Mouse (Mus musculus) gastrocnemius, postnatal 14 days (tissue): ENCODE data around the gene Col4a5. TPM values are rescaled to one million over a fixed set of nuclear protein-coding genes. Genes with fewer than 3 reads are reported as not detected.
A peak's percentile ranks its signal among the peaks of the same experiment; 100 is the strongest.

Source experiments
- DNase-seq: peaks from one replicate; pipeline ENCODE4 v3.0.0; 2021; ENCODE audit warnings: mixed read lengths
- intact Hi-C: fragments of 180-260 bp; cut with DNase I; formaldehyde crosslinking; loops from one replicate; pipeline ENCODE4 v1.15.1; 2025; ENCODE audit warnings: low total_unique reads
- long read RNA-seq, 2 experiments: library from polyadenylated mRNA; stranded (forward); transcript quantifications; one replicate each; pipeline ENCODE4 v2.0.0; 2021
- total RNA-seq, 2 experiments: library from RNA; stranded (reverse); gene quantifications; 2 replicates each; pipeline ENCODE4 v1.2.3; 2021

Gene Col4a5
- total RNA-seq: 1 to 10 TPM; 3.3 to 4.9 TPM
- long read RNA-seq, experiment 1, partial matches to known transcripts: 0 of 1 reads
- long read RNA-seq, experiment 1, other reads (novel, unspliced or antisense): 1 of 1 reads
- long read RNA-seq, experiment 2: 0 reads

DNA sequence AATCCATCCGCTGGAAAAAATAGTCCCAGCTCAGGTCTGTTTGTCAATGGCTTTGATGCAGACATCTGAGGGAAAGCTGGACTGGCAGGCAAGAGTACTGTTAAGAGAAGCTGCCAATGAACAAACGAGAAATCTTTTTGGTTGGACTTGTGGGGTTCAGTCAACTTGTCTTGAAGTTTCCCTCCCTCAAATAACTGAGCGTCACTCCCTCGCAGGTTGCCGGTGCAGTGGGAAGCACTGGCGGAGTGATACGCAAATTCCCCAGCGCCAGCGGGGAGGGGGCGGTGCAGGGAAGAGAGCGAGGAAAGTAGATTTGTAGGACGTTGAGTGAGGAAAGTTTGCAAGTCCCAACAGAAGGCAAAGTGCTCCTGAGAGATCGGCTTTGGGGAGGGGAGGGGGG is at the start of gene Col4a5:
TSS of gene Col4a5 (plus strand) at position 276 of the 400 bp plus-strand sequence.
- intact Hi-C loops: no loop called here
- peak; percentile 55 for DNase-seq

DNA sequence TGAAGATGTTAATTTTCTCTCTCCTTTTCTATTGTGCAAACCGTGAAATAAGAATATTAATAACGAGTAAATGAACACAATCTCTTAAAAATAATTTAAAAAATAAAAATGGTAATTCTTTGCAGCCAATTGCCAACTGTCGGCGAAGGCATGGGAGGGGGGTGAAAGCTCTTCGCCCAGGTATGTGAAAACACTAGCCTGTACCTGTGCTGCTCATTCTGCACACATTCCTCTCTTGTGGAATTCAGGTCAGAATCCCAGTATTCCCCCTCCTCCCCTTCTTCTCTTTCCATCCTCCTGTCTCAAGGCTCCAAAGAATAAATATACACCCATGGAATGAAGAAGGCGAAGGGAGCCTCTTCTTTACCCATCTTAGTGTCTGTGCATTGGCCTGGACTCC is 38.4 kb upstream of the Col4a5 start:
- no peak for DNase-seq
- intact Hi-C loops: no loop called here

DNA sequence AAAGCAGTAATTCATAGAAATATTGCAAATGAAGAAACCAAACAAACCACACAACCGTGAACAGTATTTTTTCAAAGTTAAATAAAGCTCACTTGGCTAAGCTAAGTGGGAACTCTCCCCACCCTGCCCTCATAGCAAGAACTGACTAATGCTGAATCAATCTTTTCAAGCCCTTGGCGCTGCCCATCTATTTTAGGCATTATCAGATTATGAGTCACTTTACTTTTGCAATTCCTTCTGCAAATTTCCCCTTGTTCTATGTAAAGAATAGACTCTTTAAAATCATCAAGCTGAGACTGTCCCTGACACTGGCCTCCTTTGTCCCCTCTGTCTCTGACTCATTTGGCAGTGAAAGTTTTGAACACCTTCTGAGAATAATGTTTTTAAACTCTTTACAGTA is 35.8 kb upstream of the Col4a5 start:
- no peak for DNase-seq
- intact Hi-C loops: no loop called here

DNA sequence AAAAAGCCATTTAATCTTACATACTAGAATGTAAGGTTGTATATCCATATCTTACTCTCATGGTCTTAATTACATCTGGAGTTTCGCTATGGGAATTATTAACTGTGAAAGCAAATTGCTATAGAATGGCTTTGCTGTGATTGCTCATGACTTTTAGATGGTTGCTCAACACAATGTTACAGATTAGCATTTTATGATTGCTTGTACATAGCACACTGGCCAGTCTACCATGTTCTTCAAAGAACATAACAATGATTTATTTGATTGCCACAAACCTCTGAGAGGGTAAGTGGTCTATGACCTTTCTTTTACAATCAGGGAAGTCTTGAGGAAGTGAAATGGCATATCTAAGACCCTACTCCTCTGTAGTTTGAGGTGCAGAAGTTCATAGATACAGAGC is 27.2 kb upstream of the Col4a5 start:
- DNase-seq: no peak

DNA sequence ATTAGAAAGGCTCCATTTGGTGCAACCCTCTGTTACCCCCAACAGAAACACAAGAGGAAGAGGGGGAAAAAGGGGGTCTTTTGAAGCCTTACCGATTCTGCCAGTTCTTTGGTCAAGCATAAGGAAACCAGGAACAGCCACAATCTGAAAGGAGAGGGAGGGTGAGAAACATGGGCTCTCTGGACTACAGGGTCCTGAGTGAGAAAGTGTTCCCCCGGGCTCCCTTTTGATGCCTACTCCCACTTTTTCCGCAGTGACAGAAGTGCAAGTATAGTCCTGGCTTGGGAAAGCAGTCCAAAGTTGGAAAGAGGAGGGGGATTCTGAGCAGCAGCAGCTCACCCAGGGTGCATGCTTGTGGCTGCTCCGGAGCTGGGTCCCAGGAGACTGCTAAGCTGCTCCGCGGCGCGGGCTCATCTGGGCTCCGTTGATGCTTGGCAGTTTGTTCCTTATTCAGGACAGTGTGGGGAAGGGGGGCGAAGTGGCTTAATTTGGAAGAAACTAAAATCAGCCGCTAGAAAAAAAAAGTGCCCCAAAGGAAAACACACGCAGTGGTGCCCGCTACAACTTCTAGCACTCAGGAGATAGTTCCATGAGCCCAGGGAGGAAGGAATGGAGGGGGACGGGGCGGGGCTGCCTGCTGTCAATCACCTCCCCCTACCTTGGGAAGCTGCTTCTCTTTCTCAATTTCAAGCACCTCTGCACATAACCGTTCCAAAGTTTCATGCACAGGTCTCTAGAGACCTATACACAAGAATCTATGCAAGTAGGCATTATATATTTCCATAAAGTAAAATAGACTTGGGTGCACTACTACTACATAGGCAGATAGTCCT is 1.5 kb upstream of the Col4a5 start, which contains the start of gene Col4a6:
TSS of gene Col4a6 (minus strand) at position 607 of the 833 bp plus-strand sequence.
- no peak for DNase-seq
- intact Hi-C loops: no loop called here

More for the DNA sequence above, 27.2 kb upstream of the Col4a5 start:
- intact Hi-C loops: no loop called here

DNA sequence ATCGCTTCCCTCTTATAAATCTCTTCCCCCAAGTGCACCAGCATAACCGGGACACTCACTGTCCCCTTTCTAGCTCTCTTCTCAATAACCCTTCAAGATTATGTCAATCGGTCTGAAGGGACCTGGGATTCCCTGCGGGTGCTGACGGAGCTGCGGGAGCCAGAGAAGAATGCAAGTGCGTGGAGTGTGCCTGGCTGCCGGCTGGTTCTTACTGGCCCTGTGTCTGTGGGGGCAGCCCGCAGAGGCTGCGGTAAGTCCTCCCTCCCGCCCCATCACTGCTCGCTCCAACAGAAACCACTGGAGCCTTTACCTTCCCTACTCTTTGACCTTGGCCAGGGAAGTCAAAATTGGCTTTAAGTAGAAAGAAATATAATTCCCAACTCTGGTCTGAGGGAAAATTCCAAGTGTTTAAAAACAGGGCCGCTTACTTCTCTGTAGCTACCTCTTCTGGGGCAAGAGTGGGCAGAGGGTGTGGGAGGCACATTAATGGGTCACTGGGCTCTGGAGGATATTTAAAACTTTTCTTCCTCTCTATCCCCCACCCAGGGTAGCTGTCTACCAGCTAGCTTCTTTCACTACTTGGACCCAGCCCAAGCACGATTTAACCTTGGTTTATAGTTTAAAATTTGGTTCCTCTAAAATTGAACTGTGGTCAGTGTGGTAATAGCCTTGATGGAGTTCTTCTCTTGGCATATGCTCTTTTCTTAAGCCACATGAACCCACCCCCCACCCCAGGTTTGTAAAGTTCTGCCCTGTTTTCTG is 562 bp downstream of the Col4a5 start:
- DNase-seq: no peak
- intact Hi-C loops: no loop called here

DNA sequence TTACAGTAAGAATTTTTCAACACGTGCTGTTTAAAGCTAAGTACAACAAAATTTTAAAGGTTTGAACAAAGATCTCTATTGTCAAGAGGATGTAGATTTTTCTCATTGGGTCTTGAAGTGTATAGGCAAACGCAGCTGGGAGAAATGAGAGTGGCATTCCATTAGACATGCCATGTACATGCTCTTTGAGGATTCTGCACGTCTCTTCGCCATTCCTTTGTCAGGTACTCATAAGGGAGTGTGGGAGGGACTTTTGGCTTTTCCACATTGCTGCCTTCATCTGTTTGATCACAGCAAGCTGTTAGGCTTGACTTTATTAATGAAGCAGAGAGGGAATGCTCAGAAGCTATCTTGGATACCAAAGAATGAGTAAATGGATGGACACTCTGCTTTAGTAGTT is 19.4 kb downstream of the Col4a5 start:
- no peak for DNase-seq
- intact Hi-C loops: no loop called here

DNA sequence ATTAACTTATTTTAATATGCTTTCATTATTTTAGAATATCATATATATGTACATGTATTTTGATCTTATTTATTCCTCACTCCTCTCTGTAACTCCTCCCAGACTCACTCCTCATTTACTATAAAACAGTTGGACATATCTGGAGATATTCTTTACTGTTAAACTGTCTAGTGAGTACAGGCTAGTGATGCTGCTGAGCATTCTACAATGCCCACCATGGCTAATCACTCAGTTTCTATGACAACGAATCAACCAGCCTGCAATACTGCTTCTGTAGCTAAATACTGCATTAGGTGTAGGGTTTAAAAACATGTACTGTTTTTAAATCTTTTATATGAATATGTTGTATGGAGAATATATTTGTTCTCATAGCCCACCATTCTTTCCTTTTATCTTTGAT is 27.9 kb downstream of the Col4a5 start:
- intact Hi-C loops: no loop called here
- DNase-seq: no peak

DNA sequence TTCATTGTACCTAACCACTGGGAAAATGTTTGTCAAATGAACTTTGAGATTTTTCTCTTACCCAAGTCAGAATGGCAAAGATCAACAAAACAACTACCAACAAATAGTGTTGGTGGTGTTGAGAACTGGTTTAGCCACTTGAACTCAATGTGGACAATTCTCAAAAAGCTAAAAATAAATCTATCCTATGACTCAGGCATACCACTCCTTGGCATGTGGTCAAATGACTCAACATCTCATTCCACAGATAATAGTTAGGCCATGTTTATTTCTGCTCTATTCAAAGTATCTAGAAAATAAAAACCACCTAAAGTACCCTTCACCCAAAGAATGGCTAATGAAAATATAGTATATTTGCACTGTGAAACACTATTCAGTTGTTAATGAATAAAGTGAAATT is 58.3 kb downstream of the Col4a5 start:
- DNase-seq: no peak
- intact Hi-C loops: no loop called here

DNA sequence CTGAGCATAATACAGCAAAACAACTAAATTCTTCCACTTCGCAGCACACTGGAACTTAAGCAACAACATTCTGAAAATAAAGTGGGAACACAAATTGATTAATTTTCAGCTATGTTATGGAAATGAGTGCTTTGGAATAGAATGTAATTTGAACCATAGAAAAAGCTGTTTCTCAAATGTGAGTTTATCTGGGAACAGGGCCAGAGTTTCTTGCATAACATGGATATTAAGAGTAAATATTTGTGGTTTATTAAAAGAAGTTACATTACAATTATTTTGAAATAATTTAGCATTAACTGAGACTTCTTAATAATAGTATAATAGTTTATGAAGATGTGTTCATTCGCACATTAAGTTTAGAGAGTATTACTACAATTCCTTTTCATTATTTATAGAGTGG is 72.3 kb downstream of the Col4a5 start:
- intact Hi-C loops: no loop called here
- DNase-seq: no peak

DNA sequence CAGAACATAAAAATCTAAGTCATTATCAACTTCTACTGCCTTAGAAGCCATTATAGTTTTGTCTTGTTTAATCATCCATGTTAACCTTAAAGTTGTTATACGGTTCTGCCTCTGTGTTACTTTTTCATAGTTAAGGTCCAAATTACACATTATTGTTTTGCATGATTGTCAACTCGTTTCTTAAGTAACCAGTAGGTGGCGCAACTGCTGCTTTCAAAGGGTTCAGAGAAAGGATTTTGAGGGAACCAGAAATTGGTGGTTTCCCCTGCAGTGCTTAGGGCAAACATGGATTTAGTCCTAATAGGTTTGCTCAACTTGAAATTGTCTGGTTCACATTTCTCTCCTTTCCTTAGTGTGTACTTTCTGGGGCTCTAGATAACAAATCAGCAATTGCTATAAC is 115.1 kb downstream of the Col4a5 start:
- intact Hi-C loops: no loop called here
- DNase-seq: no peak

DNA sequence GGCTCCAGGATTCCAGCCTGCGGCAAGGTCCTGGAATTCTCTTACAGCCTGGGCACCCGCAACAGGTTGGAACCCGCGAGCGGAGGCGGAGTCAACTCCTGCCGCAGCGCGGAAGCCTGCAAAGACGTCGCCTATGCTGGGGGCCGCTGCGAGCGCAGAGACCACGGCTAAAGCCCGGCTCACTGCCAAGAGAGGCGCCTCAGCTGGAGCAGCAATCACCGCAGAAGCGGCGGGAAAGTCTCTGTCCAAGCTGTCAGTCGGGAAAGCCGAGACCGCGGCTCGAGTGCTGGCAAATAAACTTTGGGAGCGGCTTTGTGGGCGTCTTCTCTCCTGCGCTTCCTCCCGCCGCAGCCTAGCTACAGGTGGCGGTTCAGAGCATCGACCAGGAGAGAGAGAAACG is 246.5 kb downstream of the Col4a5 start:
- DNase-seq: peak; percentile 7

DNA sequence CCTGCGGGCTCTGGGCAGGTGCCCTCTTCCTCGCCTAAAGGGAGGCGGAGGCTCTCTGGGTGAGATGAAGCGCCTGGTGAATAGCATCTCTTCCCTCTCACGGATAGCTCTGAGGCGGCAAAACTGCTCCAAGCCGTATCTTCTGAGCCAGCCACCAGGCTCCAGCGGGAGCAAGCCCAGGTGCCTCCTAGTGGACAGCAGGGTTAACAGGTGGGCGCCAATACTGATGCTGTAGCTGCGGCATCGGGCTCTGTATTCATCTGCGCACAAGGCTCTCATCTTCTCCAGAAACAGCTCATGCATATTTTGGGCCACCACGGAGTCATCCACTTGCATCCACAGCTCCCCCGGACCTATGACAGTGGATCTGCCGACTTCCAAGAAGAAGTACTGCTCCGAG is 248.8 kb downstream of the Col4a5 start:
- intact Hi-C loops: no loop called here

More for the DNA sequence above, 246.5 kb downstream of the Col4a5 start:
- intact Hi-C loops: no loop called here

DNA sequence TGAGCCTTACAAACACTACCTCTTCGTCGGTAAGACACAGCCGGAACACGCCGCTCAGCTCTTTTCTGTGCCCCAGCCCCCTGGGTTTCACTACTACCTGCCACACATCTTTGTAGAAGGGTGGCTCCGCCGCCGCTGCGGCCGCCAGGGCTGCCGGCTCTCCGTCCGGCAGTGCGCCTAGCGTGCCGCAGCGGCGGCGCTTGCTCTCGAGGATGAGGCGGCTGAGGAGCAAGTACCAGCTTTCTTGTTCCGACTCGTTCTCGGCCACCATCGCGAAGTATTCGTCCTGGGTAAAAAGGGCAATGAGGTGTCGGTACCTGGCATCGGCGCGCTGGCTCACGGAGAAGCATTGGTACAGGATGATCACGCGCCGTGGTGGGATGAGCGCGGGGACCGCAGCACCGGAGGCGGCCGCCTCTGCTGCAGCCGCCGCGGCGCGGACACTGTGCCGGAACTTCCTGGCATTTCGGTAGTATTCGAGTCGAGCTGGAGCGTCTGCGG is 249.3 kb downstream of the Col4a5 start:
- no peak for DNase-seq
- intact Hi-C loops: no loop called here

More for the DNA sequence above, 248.8 kb downstream of the Col4a5 start:
- DNase-seq: no peak

DNA sequence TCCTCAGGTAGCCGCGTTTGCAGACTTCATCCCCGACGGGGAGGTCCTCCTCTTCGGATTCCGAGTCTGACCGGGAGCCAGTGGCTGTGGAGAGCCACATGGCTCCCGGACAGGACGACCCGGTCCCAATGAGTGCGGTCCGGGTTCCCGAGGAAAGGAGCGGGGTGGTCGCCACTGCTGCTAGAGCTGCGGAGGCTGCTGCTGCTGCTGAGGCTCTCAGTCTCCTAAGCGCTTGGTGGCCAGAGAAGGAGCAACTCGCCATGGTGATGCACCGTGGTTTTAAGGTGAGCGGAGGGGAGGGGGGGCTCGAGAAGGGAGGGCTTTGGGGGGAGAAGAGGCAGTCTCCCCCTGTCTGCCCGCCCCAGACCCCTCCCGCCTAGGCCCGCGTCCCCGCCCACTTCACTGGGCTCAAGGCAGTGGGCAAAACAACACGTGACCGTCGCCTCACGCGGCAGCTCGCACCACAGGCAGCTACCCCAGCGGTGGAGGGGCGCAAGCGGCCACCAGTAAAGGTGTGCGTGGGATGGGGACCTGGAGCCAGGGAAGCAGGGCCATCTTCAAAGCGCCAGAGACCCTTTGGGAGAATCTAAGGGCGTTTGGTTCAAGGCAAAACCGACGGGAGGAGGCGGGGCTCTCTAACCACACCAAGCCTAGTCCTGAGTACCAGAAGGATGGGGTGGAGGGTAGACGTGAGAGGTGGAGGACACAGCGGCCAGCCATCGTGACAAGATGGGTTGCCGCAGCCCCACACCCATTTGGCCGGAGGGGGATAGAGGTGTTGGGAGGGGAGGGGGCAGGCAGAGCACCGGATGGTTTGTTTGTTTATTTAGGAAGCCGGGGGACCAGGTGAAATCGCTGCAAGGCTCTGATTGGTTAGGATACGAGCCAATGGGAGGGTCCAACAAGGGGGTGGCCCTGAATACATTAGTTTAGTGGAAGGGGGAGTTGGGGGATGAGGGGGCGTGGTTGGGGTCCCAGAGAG is 250.0 kb downstream of the Col4a5 start, which contains the start of gene Irs4:
TSS of gene Irs4 (minus strand) at position 327 of the 982 bp plus-strand sequence.
- intact Hi-C loops: no loop called here
- no peak for DNase-seq

DNA sequence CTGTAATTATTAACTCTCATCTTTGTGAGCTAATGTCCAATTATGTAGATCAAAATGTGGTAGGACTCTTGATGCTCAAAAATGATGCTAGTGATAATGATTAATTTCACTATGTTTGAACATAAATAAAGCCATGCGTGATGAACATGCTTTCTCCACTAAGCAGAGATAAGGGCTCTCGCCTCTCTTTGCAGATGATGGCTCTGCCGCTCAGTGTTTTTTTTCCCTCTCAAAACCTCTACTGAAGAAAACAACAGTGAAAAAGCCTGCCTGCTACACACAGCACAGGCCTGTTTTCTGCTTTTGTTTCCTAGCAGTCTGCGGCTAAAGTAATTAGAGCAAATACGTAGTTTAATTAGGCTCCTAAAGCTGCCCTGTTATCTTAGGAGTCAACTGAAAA is 254.4 kb downstream of the Col4a5 start:
- no peak for DNase-seq
- intact Hi-C loops: no loop called here
